Mouse (Mus musculus) layer of hippocampus, adult 18-20 months (tissue): Measurements from ENCODE around the gene Myh10. TPM values are rescaled to one million over a fixed set of nuclear protein-coding genes. Genes with fewer than 3 reads are reported as not detected.
"Not testable (repeated sequence)": the region's sequence is repeated elsewhere in the genome, so short reads cannot be mapped to it uniquely, and the experiment has no call there.

Source experiments
- DNase-seq, 2 experiments: peaks; one replicate each; pipeline ENCODE4 v3.0.0; 2022; ENCODE audit warnings: low spot score in 2 of 2
- total RNA-seq, 2 experiments: library from RNA; stranded (reverse); gene quantifications; 2 replicates each; pipeline ENCODE4 v1.2.3; 2021

Gene Myh10
- total RNA-seq, 2 experiments from 2014 or later = 140 to 146 TPM

- no peak for DNase-seq
These were observed 95.9 kb downstream of the Myh10 start for GRCm38 (mm10) chr11:68787222-68787621.

DNA sequence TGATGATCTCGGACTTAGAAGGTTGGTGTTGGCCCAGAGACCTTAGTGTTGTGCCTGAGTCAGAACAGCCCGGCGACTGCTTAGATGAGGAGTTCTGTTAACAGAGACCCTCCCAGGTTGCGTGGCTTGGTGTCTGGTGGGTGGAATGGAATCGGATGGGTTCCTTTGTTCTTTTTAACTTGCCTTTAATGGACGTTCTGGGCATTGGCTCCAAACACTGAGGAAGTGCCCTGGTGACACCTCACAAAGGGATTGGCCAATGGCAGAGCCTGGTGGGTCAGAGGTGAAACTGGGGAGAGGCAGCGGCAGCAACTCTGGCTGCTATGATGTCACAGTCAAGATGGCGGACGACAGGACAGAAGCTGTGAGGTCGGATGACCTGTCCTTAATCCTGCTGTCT, 99.4 kb downstream of the Myh10 start:
- DNase-seq = no peak

DNA sequence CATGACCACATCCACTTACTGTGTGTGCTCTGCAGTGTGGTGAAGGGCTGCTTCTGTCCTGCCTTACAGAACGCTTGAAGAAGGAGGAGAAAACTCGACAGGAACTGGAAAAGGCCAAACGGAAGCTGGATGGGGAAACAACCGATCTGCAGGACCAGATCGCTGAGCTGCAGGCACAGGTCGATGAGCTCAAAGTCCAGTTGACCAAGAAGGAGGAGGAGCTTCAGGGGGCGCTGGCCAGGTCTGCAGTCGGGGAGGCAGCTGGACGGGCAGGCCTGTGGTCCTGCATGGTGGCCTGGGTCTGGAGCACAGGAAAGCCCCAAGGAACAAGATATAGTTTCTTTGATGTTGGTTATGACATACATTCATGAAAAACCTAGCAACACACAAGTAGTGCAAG, 100.4 kb downstream of the Myh10 start:
- no peak for DNase-seq

DNA sequence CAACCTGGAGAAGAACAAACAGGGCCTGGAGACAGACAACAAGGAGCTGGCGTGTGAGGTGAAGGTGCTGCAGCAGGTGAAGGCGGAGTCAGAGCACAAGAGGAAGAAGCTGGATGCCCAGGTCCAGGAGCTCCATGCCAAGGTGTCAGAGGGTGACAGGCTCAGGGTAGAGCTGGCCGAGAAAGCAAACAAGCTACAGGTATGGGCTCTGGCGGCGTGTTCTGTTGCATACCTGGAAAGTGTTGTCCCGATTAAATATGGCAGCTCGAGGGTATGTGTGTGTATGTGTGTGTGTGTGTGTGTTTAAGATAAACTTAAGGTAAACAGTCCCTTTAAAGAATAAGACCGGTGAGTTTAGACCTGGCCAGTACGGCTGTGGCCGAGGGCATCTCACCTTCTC, 106.9 kb downstream of the Myh10 start:
- no peak for DNase-seq

- no peak for DNase-seq
These were observed 113.8 kb downstream of the Myh10 start for GRCm38 (mm10) chr11:68805148-68805547.

DNA sequence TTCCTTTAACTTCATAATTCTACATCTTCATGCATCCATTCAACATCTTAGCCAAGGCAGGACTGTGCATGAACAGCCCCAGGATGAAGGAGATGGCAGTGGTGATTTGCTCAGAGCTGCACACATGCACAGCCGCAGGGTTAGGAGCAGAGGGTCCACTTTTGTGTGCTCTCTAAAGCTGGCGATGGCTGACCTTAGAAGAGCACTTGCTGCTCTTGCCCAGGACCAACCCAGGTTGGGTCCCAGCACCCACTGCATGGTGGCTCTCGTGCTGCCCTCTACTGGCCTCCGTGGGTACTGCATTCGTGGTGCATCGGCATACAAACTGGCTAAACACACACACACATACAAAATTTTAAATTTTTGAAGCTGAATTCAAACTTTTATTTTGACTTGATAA, 116.4 kb downstream of the Myh10 start:
- peak; percentile 34 to 68 for DNase-seq

- DNase-seq = peak; percentile 26 to 51
These were observed 120.7 kb downstream of the Myh10 start for GRCm38 (mm10) chr11:68811881-68812577.

DNA sequence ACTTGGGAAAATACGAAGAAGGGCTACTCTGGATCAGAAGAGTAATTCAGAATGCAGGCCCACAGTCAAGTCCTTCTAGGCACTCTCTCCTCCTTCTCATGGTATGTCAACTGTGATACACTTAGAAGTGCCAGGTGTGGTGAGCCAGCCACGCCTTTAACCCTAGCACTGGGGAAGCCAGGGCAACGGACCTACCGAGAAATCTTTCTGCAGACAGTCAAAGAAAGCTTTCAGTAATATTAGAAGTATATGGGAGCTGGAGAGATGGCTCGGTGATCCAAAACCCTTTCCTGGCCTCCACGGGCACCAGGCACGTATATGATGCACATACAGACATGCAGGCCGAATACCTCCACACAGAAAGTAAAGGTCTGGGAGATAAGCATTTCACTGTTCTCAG, 127.1 kb downstream of the Myh10 start:
- DNase-seq = no peak

- no peak for DNase-seq
These were observed 128.0 kb downstream of the Myh10 start for GRCm38 (mm10) chr11:68819226-68819805.

- no peak for DNase-seq
These were observed 131.0 kb downstream of the Myh10 start for GRCm38 (mm10) chr11:68822326-68822725.

- no peak for DNase-seq
These were observed 135.4 kb downstream of the Myh10 start for GRCm38 (mm10) chr11:68826735-68827134.

GRCm38 (mm10) chr11:68831580-68831979, 140.2 kb downstream of the Myh10 start:
- not testable (repeated sequence) for DNase-seq

- no peak for DNase-seq
These were observed 141.4 kb downstream of the Myh10 start for GRCm38 (mm10) chr11:68832793-68833192.

DNA sequence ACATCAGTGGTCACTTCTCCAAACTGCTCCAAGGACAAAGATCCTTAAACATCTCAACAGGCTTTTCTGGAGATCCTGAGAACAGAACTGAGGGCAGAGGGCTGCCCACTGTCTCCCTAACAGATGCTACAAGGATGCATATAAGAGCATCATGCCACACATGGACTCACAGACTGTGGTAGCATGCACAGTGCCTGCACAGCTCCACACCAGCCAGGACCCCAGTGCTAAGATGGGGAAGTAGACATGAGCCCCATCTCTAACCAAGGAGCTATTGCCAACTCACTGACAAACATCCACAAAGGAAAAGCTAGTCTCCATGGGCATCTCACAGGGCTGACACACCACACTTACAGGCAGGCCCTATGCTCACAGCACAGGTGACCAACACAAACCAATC, 142.2 kb downstream of the Myh10 start:
- no peak for DNase-seq

DNA sequence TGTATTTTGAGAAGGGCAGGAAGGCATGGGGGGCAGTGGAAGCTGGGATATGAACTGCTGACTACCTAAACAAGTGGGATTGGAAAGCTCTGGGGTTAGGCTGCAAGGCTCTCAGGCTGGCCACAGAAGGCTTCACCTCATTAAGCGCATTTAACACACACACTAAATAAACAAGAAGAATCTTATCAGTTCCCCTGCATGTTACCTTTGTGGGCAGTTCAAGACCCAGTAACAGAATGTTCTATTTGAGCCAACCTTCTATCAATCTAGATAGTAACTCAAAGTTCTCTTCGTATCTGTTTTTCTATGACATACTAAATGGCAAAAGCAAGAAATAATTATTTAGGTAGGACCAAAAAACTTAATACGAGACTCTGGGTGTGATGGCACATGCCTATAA, 143.7 kb downstream of the Myh10 start:
- no peak for DNase-seq

DNA sequence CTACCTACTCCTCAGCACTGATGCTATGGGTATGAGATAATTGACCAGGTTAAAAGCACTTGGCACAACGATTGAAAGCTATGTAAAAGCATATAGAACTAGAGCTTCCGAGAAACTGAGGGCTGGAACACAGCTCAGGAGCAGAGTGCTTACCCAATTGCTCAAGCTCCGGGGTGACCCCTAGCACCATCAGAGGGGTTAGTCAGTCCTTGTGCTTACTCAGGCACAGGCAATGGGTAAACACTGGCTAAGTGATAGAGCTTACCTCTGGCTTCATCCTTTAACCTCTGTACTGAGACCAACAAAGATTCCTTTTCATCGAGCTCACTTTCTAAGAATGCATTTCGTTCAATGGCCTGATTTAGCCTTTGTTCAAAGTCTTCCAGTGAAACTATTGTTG, 148.2 kb downstream of the Myh10 start:
- DNase-seq = no peak

- DNase-seq = no peak
These were observed 159.5 kb downstream of the Myh10 start for GRCm38 (mm10) chr11:68850862-68851261.

GRCm38 (mm10) chr11:68851644-68852485, 160.5 kb downstream of the Myh10 start:
- DNase-seq = no peak

- peak in 1 of 2 experiments; percentile 68 for DNase-seq
These were observed 161.1 kb downstream of the Myh10 start for GRCm38 (mm10) chr11:68852486-68852901.

GRCm38 (mm10) chr11:68852932-68853409, 161.6 kb downstream of the Myh10 start:
- peak; percentile 100 for DNase-seq

DNA sequence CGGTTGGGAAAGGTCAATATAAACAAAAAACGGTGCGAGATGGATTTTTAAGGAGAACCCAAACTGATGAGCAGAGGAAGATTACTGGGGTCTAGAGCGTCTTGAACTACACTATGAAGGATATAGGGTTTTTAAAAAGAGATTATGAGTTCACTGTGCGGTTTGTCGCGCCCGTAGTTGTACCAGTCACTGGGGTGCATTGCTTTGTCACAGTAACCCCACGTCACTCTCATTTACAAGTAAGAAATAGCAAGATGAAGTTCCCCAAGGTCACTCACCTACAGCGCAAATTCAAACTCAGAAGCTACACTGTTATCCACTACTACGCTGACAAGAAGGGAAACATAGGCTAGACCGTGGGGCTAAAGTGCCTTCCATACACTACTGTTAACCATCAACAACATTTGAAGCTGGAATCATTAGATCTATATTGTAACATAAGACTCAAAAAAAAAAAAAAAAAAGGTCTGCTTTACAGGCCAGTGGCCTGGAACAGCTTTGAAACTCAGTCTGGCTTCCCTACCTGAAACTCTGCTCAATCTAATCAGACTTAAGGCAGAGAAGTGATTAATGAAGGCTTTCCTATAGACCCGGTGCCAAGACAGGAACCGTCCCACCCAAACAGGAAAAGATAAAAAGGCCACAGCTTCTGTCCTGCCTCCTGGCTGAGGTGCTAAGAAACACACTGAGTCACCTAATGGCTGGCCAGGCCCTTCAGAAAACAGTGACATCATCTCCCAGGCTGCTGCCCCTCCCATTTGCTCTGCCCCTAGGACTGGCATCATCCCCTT, 162.4 kb downstream of the Myh10 start:
- DNase-seq = no peak
